Mouse (Mus musculus) hindbrain, embryonic 12.5 days (tissue): ENCODE data around the gene Tmem107. TPM values are rescaled to one million over a fixed set of nuclear protein-coding genes. Genes with fewer than 3 reads are reported as not detected.

Experiments used
- ATAC-seq: fragments of 200-750 bp; cut with Nextera tagmentation; 2 replicates; pipeline ENCODE4 v1.8.0; 2017; ENCODE audit warnings: moderate TSS enrichment; ENCODE audit not compliant: low FRiP score
- H3K27ac ChIP-seq: fragments of 300-500 bp; sonication (generic); 2 replicates; pipeline ENCODE4 v1.5.1; 2016; ENCODE audit warnings: mild to moderate bottlenecking
- H3K27me3 ChIP-seq: fragments of 300-500 bp; sonication (generic); 2 replicates; pipeline ENCODE4 v1.6.1; 2016; ENCODE audit warnings: mild to moderate bottlenecking
- H3K36me3 ChIP-seq: fragments of 300-500 bp; sonication (generic); 2 replicates; pipeline ENCODE4 v1.6.1; 2016; ENCODE audit warnings: mild to moderate bottlenecking
- H3K4me1 ChIP-seq: fragments of 300-500 bp; sonication (generic); 2 replicates; pipeline ENCODE4 v1.6.1; 2016
- H3K4me2 ChIP-seq: fragments of 300-500 bp; sonication (generic); replicated peaks from 2 replicates; pipeline ENCODE4 v1.6.1; 2016; ENCODE audit warnings: mild to moderate bottlenecking
- H3K4me3 ChIP-seq: fragments of 300-500 bp; sonication (generic); 2 replicates; pipeline ENCODE4 v1.5.1; 2016; ENCODE audit warnings: mild to moderate bottlenecking
- H3K9ac ChIP-seq: fragments of 300-500 bp; sonication (generic); 2 replicates; pipeline ENCODE4 v1.6.1; 2016; ENCODE audit warnings: mild to moderate bottlenecking, moderate library complexity
- H3K9me3 ChIP-seq: fragments of 300-500 bp; sonication (generic); replicated peaks from 2 replicates; pipeline ENCODE4 v1.6.1; 2016; ENCODE audit warnings: mild to moderate bottlenecking
- WGBS: fragments of 180-500 bp; shearing (Covaris S2); methylation state at CpG from one replicate; pipeline ENCODE4 v1.1.7; 2016; 5-methylcytosine and 5-hydroxymethylcytosine counted together
- polyA plus RNA-seq: library from polyadenylated mRNA; unstranded; fragments of >200 nt; fragmentation: Nextera tagmentation; extraction: Ambion mirVana; gene quantifications from 2 replicates; pipeline ENCODE4 v1.2.1, GENCODE M21; 2016

Gene Tmem107
- polyA plus RNA-seq, 1 experiment from 2014 or later: 45.1 TPM

DNA sequence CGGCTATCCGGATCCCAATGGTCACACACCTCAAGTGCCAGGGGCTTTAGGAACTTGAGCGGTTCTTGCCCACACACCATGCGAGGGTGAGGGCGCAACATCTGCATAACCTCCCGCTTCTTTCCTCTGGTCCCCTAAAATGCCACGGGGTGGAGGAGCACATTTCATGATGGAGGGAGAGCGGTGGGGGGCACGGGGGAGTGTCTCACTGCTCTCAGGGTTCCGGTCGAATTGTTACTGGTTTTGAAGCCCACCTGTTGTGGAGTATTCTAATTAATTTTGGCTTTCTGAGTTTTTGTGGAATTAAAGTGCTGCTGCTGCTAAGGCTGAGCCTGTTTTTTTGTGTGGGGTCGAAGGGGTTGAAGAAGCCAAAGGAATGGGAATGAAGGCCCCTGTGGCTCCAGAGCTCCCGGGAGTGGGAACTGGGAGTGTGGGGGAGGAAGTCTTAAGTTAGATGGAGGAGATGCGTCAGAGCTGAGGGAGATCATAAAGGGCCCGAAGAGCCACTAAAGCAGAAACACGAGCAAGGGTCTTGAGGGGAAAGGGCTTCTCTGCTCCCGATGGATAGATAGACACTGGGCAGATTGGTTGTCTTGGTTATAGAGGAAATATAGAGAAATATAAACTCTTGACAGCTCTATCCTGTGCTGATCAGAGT lies 9.2 kb upstream of the Tmem107 start:
- no peak for ATAC-seq
- peaks cover 34% of the 10 kb centered on the region for H3K4me1 ChIP-seq
- H3K27ac ChIP-seq: no peak overlapping the region
- H3K36me3 ChIP-seq: no peaks in the 10 kb centered on the region
- H3K9me3 ChIP-seq: no peaks in the 10 kb centered on the region
- H3K4me3 ChIP-seq: peak overlapping the region; percentile 87
- WGBS: 9% methylated on average over 17 of the region's 17 CpGs
- H3K9ac ChIP-seq: peak overlapping the region; percentile 94
- H3K27me3 ChIP-seq: no peaks in the 10 kb centered on the region; the same call in 1 of the 2 replicates
- H3K4me2 ChIP-seq: peak overlapping the region; percentile 97

DNA sequence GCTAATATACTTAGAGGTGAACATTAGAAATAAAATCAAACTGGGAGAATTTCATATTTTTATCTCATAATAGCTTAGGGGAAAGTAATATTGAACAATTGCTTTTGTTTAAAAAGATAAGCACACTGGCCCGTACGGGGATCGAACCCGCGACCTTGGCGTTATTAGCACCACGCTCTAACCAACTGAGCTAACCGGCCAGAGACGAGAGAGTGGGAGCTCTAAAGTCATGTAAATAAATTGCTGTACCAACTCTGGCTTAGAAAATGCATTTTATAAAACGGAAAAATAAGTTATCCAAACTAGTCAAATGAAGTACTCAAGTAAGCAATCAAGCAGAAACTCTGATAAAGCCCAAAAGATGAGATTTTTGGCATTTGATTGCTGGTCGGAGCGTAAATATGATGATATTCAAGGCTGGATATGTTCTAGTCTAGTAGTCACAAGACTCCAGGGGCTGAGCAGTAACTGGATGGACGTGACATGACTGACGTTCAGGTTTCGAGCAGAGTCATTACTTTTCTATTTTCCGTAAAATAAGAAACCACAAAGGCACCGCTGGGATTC lies 8.3 kb upstream of the Tmem107 start:
- WGBS: under 1% methylated on average over 17 of the region's 17 CpGs
- H3K4me2 ChIP-seq: peak overlapping the region; percentile 73
- H3K27me3 ChIP-seq: no peaks in the 10 kb centered on the region; the same call in 1 of the 2 replicates
- peak overlapping the region; percentile 23; the same call in 1 of the 2 replicates for H3K27ac ChIP-seq
- H3K36me3 ChIP-seq: no peaks in the 10 kb centered on the region
- H3K9ac ChIP-seq: no peak overlapping the region
- ATAC-seq: no peak
- no peaks in the 10 kb centered on the region for H3K9me3 ChIP-seq
- peak overlapping the region; percentile 65 for H3K4me3 ChIP-seq
- H3K4me1 ChIP-seq: peaks cover 42% of the 10 kb centered on the region

DNA sequence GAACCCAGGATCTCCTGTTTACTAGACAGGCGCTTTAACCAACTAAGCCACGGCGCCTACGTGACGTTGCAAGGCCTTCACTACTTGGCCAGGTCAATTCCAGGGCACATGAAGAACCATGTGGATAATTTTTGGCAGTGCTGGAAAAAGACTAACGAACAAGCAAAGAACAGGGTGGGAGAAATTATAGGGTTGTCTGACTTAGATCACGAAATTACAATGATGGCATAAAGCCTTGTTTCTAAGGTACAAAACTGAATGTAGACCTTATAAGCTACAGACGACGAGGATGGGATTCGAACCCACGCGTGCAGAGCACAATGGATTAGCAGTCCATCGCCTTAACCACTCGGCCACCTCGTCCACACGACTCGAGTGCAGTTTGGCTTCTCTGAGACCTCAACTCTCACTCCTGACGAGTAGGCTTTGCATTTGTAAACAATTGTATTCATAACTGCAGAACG lies 7.8 kb upstream of the Tmem107 start:
- no peaks in the 10 kb centered on the region; the same call in 1 of the 2 replicates for H3K27me3 ChIP-seq
- ATAC-seq: peak; percentile 35; the same call in 1 of the 2 replicates
- peak overlapping the region; percentile 73 for H3K4me2 ChIP-seq
- H3K36me3 ChIP-seq: no peaks in the 10 kb centered on the region
- no peaks in the 10 kb centered on the region for H3K9me3 ChIP-seq
- no peak overlapping the region for H3K9ac ChIP-seq
- H3K4me3 ChIP-seq: peak overlapping the region; percentile 65
- H3K4me1 ChIP-seq: peaks cover 42% of the 10 kb centered on the region
- WGBS: 1% methylated on average over 19 of the region's 19 CpGs
- H3K27ac ChIP-seq: peak overlapping the region; percentile 23; the same call in 1 of the 2 replicates

DNA sequence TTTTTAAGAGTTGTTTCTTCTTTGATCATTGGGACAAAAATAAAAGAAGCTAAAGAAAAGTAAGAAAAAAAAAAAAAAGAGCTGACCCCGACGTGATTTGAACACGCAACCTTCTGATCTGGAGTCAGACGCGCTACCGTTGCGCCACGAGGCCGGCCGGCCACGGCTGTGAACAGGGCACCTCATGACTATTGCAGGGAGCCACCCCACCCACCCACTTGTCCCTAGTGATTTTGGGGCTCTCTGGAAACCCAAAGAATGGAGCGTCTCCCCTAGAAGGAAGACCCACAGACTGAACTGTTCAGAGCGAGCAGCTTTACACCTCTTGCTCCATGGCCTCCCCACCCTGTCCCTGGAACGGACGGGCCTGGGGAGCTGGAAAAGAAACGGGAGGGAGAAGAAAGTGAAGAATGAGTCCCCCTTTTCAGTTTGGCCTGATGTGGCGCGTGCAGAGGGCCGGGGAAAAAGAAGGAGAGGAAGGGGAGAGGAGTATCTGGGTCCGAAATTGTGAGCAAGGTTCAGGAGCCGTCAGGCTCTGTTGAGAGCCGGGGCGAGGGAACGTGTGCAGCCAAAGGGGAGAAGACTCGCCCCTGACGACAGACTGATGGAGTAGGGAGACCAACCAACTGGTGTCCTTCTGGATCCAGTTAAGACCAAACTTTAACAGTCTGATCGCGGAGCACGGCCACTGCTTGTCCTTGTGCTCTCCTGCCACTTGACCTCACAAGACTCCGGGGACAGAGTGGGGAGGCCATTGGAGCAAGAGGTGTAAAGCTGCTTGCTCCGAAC lies 7.0 kb upstream of the Tmem107 start:
- Histone ChIP-seq H3K4me2 (peak overlapping the region; percentile 73), H3K4me3 (peak overlapping the region; percentile 65), H3K27me3 (no peaks in the 10 kb centered on the region; the same call in 1 of the 2 replicates), H3K9me3 (no peaks in the 10 kb centered on the region), H3K9ac (peak overlapping the region; percentile 72), H3K27ac (peak overlapping the region; percentile 65), H3K36me3 (no peaks in the 10 kb centered on the region), H3K4me1 (peaks cover 38% of the 10 kb centered on the region)
- WGBS: under 1% methylated on average over 31 of the region's 31 CpGs
- ATAC-seq: no peak

DNA sequence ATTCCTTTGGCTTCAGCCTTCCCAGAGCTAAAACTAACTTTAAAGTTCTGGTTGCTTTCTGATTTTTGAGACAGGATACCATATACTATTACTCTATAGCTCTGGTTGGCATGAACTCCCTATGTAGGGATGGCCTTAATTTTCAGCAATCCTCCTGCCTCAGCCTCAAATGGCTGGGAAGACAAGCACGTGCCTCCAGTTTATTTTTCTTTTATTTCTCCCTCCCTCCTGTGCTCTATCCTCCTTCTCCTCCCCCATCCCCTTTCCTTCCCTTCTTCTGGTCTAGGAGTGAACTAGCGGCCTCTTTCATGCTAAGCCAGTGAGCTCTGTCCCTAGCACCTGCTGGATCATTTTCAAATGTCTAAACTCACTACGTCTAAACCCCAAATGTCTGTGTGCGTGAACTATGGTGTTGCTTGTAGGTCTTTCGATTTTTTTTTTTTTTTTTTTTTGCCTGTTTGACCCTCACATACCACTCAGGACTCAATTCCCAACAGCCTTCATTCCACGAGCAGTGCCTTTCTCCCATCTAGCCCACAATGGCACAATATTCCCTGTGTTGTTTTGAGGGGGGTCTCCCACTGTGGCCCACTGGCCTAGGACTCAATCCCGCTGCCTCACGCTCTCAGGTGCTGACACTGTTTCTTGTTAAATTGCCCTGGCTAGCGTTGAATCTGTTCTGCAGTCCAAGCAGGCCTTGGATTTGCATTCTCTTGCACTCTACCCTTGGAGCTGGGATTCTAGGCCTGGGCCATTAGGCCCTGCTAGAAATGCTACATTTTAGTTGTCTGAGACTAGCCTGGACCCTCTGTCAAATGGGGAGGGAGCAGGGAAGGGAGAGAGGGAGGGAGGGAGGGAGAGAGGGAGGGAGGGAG lies 6.1 kb upstream of the Tmem107 start:
- 50% methylated on average over 9 of the region's 9 CpGs for WGBS
- Histone ChIP-seq H3K9ac (peak overlapping the region; percentile 72; the same call in 1 of the 2 replicates), H3K9me3 (no peaks in the 10 kb centered on the region), H3K27ac (no peak overlapping the region), H3K4me1 (peaks cover 37% of the 10 kb centered on the region), H3K4me2 (peak overlapping the region; percentile 73), H3K36me3 (no peaks in the 10 kb centered on the region), H3K27me3 (no peaks in the 10 kb centered on the region; the same call in 1 of the 2 replicates), H3K4me3 (peak overlapping the region; percentile 65)
- ATAC-seq: no peak

DNA sequence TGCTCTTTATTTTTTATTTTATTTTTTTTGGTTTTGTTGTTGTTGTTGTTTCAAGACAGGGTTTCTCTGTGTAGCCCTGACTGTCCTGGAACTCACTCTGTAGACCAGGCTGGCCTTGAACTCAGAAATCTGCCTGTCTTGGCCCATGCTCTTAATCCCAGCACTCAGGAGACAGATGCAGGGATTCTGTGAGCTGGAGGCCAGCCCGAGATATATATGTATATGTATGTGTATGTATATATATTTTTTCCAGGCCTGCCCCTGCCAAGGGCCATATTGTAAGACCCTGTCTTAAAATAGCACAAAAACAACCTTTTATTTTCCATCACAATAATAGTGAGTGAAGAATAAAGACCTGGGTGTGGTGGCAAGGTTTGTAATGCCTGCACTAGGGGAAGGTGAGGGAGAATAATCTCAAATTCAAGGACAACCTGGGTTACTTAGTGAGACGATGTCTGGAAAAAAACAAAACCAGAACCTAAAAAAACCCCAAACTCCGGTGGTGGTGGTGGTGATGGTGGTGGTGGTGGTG lies 5.1 kb upstream of the Tmem107 start:
- H3K27ac ChIP-seq: no peak overlapping the region
- H3K9ac ChIP-seq: no peak overlapping the region
- peaks cover 41% of the 10 kb centered on the region for H3K4me1 ChIP-seq
- no peaks in the 10 kb centered on the region for H3K9me3 ChIP-seq
- H3K4me3 ChIP-seq: 0 out of 2 replicates have a peak overlapping the region, but pooled peaks have one; percentile 41
- no peaks in the 10 kb centered on the region; the same call in 1 of the 2 replicates for H3K27me3 ChIP-seq
- no peak for ATAC-seq
- no peaks in the 10 kb centered on the region for H3K36me3 ChIP-seq
- 64% methylated on average over 3 of the region's 3 CpGs for WGBS
- H3K4me2 ChIP-seq: peak overlapping the region; percentile 90

DNA sequence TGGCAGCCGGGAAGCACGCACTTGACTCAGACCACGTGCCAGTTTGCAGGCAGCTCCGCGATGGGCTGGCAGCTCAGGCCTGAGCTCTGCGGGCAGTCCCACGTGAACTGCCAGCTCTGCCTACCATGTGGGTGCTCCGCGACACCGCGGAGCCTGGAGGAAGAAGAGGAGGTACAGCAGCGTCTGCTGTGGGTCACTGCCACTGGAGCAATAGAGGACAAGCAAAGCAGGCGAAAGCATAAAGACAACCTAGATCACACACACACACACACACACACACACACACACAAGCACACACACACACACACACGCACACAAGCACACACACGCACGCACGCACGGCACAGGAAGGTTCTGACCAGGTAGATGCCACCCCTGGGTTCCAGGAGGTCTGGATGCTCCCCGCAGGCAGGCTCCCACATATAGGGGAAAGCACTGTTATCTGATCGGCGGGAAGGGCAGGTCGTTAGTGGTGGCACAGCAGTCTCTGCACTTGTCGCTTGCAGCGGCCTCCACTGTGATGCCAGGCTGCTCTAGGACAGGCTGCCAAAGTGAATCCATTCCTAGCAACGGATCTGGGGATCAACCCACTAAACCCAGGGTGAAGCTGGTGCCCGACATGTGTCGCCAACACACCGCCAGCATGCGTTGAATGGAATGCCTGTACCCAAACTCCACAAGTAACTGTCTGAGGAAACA lies 4.3 kb upstream of the Tmem107 start:
- Histone ChIP-seq H3K4me3 (peak overlapping the region; percentile 41), H3K27ac (no peak overlapping the region), H3K27me3 (no peaks in the 10 kb centered on the region), H3K4me2 (peak overlapping the region; percentile 90), H3K9me3 (no peaks in the 10 kb centered on the region), H3K4me1 (peaks cover 36% of the 10 kb centered on the region), H3K36me3 (no peaks in the 10 kb centered on the region), H3K9ac (peak overlapping the region; percentile 71)
- 2% methylated on average over 27 of the region's 29 CpGs for WGBS
- ATAC-seq: no peak

DNA sequence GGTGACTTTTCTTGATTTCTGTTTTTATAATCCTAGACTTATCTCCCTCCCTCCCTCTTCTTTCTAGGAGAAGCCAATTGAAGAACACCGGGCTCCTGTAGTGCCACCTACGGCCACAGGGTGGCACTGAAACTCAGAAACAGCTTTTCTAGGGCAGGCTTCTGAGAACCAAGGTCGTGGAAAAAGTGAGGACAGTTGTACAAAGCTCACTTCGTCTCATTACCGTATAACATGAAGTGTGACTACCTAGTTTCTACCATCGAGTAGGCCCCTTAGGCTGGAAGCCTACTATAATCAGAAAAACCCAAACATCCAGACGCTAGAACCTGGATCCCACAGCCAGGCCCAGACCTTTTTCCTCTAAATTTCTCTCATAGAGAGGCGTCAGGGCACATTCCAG lies 3.6 kb upstream of the Tmem107 start:
- Histone ChIP-seq H3K4me2 (peak overlapping the region; percentile 90), H3K27ac (no peak overlapping the region), H3K36me3 (no peaks in the 10 kb centered on the region), H3K27me3 (no peaks in the 10 kb centered on the region), H3K9ac (no peak overlapping the region), H3K4me1 (peaks cover 39% of the 10 kb centered on the region), H3K9me3 (no peaks in the 10 kb centered on the region), H3K4me3 (peak overlapping the region; percentile 41)
- 10% methylated on average over 8 of the region's 8 CpGs for WGBS
- no peak for ATAC-seq

DNA sequence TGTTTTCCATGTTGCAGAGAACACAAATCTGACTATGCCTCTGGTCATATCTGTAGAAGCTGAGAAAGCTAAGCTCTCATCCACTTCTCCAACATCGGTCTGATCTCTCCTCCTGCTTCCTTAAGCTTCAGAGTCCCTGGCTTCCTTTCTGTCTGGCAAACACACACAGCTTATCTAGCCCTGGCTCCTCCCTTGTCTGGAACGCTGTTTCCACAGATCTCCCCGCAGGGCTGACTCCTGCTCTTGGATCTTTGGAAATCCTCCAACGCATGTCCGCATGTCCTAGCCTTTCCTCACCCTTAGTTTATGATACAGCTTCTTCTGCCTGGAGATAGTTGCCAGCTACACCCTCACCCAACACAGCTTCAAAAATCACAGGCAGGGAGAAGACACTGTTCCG lies 3.0 kb upstream of the Tmem107 start:
- H3K27ac ChIP-seq: no peak overlapping the region
- 66% methylated on average over 6 of the region's 6 CpGs for WGBS
- H3K4me3 ChIP-seq: no peak overlapping the region
- no peaks in the 10 kb centered on the region for H3K27me3 ChIP-seq
- H3K9ac ChIP-seq: no peak overlapping the region
- H3K9me3 ChIP-seq: no peaks in the 10 kb centered on the region
- no peaks in the 10 kb centered on the region for H3K36me3 ChIP-seq
- no peak for ATAC-seq
- no peak overlapping the region for H3K4me2 ChIP-seq
- H3K4me1 ChIP-seq: peaks cover 45% of the 10 kb centered on the region

DNA sequence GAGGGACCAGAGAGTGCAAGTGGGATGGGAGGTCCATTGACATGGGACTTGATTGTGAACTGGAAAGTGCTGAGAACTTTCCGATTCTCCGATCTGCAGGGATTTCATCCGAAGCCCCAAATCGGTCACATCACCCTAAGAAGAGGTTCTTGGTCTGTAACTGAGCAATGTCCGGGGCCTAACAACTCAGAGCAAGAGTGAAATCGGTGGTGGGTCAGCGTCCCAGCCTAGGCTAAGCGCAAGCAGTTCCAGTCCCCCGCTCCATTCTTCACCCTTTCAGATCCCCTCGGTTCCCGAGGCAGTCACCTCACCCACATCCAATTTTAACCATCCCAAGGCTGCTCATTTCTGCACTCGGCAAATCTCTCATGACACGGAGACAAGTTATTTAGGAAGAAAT lies 513 bp upstream of the Tmem107 start:
- no peaks in the 10 kb centered on the region for H3K9me3 ChIP-seq
- peak overlapping the region; percentile 89 for H3K27ac ChIP-seq
- H3K4me2 ChIP-seq: peak overlapping the region; percentile 78
- H3K27me3 ChIP-seq: no peaks in the 10 kb centered on the region
- peak overlapping the region; percentile 75 for H3K9ac ChIP-seq
- WGBS: under 1% methylated on average over 13 of the region's 13 CpGs
- ATAC-seq: no peak
- H3K36me3 ChIP-seq: no peaks in the 10 kb centered on the region
- H3K4me3 ChIP-seq: peak overlapping the region; percentile 52
- H3K4me1 ChIP-seq: peaks cover 40% of the 10 kb centered on the region

DNA sequence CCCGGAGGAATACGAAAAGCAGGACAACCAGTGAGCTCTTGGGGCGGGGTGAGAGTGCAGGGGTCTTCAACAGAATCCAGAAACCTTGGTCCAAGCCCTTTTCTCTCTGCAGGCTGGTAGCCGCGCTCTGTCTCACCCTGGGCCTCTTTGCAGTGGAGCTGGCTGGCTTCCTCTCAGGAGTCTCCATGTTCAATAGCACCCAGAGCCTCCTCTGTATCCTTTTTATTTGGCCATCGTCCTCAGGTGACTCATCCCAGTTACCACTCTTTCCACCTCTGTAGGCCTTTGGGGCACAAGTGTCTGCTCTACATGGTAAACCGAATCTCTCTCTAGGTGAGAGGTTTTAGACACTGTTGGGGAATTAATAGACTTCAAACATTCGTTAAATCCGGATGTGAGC lies 656 bp downstream of the Tmem107 start:
- Histone ChIP-seq H3K4me1 (peaks cover 33% of the 10 kb centered on the region), H3K36me3 (no peaks in the 10 kb centered on the region), H3K9ac (peak overlapping the region; percentile 75), H3K9me3 (no peaks in the 10 kb centered on the region), H3K27me3 (no peaks in the 10 kb centered on the region), H3K27ac (peak overlapping the region; percentile 89), H3K4me2 (peak overlapping the region; percentile 78), H3K4me3 (peak overlapping the region; percentile 52)
- WGBS: 22% methylated on average over 9 of the region's 9 CpGs
- ATAC-seq: no peak
